Mouse (Mus musculus): ENCODE measurements at regions not wholly inside any gene's neighbourhood (a gene's known extent, or its start where the extent isn't known, plus 50 kb on each side); places are given as distances from the start of the nearest gene placed in this dataset.

- no peak for DNase-seq (ENCODE audit: low spot score in 2 of 2)
Measured at GRCm38 (mm10) chr16:13040312-13041100, 69.0 kb upstream of the Ercc4 start.

DNA sequence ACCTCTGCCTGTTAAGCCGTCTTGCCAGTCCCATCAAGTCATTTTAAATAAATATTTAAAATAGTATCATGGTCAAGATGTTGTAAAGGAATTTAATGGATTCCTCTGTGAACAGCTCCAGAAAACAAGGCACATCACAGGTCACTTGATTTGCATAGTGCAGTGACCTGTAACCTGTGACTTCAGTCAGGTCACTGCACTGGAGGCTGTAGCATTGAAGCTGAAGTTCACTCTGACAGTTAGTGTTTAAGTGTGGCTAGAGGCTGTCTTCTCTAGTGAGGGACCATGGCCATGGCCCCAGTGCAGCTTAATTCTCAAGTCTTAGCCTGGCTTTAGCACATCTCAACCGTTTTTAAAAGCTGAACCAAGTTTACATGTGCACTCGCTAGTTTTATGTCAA, 68.1 kb upstream of the Ercc4 start:
- no peak for DNase-seq (ENCODE audit: low spot score in 2 of 2)

GRCm38 (mm10) chr16:13045079-13045590, 64.3 kb upstream of the Ercc4 start:
- no peak for DNase-seq (ENCODE audit: low spot score in 2 of 2)

- DNase-seq (ENCODE audit: low spot score in 2 of 2), result no peak
Measured at GRCm38 (mm10) chr16:13046366-13047120, 62.9 kb upstream of the Ercc4 start.

GRCm38 (mm10) chr16:13049321-13049720, 60.2 kb upstream of the Ercc4 start:
- DNase-seq (ENCODE audit: low spot score in 2 of 2), result no peak

- DNase-seq (ENCODE audit: low spot score in 2 of 2), result no peak
Measured at GRCm38 (mm10) chr16:13050225-13050892, 59.1 kb upstream of the Ercc4 start.

DNA sequence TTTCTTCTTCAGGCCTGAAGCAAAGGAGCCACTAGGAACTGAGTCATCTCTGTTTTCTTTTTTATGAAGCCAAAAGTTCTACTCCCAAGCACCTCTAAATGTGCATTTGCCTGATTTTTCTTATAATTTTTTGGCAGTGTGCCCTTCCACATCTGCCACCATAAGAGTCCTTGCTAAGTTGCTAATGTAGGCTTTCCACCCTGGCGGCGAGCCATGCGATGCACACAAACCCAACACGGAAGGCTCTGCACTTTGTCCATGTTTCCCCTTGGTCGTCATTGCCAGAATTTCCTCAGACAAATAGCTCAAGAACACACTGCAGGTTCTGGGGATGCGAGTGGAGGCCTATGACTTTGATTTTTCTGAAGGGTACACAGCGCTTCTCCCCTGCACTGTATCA, 54.5 kb upstream of the Ercc4 start:
- no peak for DNase-seq (ENCODE audit: low spot score in 2 of 2)

Data from frontal cortex, postnatal 25 days (tissue).